Mouse (Mus musculus) spleen, postnatal 14 days (tissue): ENCODE data around the gene Ocm.
"Not testable (repeated sequence)": the region's sequence is repeated elsewhere in the genome, so short reads cannot be mapped to it uniquely, and the experiment has no call there.

Source experiments
- DNase-seq, 2 experiments: peaks; one replicate each; pipeline ENCODE4 v3.0.0; 2021 to 2022; ENCODE audit warnings: low spot score in 2 of 2

The Ocm gene

DNA sequence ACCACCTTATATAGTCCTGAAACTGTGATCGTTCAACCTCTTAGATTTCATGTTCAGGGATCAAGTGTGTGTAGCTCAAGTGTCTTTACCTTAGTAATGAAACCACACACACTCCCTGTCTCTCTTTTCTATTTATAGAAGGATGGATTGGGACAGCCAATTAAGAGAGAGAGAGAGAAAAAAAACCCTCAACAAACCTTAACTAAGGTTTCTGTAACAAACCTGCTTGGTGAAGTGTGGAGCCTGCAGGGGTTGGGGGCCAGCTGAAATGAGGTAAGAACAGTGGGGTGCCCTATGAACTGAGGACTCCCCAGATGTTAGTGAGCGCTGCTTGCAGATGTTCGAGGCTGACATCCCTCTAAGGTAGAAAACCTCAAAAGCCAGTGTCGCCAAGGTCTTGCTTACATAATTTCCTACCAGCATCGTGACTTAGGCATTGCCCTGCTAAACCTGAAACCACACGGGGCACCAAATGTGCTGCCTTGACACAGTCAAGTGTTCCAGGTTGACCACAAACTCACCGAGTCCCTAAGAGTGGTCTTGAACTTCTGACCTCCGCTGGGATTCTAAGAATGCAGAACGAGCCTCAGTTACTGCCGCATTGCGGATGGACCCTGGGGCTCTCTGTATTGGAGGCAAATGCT is at the start of gene Ocm:
Gene Ocm, minus strand, starts transcription at position 51 of the 644 bp plus-strand sequence.
- no peak for DNase-seq

DNA sequence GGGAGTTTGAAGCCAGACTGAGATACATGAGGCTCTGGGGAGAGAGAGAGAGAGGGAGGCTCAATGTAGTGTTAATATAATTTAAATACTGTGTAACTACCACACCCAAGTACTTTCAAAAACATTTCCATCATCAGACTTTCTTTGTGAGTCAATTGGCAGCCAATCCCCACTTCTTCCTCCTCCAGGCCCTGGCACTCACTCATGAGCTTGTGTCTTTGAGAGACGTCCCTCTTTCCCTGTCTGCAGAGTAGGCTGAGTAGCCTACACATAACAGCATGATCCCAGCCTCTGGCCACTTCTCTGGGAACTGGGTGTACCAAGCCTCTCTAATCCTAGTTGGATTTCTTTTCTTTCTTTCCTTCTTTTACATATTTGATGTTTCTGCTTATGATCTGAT is 44.8 kb upstream of the Ocm start:
- no peak for DNase-seq

DNA sequence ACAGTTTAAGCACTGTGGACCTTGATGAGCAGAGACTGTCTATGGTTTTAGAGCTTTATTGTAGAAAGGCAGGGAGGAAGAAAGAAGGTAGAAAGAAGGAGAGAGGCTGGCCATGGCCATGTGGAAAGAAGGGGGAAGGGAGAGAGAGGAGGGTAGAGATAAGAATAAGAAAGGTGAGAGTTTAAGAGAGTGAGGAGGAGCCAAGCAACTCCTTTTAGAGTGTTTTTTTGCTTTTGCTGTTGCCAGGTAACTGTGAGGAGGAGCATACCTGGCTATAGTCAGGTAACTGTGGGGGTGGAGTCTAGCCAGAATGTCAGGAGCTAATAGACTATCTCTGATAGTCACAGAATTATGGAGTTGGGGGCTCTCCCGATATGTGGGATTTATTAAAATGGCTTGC is 43.6 kb upstream of the Ocm start:
- DNase-seq = no peak

DNA sequence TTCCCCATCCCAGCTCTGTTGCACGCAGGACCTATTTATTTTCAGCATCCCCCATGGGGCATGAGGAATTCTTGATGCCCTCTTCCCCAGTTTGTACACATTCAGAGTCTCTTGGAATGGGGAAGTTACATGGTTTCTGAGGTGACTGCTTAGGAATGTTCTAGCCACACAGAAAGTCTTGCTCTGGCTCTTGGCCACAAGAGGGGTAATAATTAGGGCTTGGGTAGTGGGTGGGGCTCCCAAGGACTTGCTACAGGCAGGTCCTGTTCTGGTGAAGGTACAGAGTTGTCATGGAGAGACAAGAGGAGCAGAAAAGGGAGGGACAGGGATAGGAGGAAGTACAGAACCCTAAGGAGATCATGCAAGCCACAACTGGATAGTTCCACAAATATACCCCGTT is 39.6 kb upstream of the Ocm start:
- no peak for DNase-seq

DNA sequence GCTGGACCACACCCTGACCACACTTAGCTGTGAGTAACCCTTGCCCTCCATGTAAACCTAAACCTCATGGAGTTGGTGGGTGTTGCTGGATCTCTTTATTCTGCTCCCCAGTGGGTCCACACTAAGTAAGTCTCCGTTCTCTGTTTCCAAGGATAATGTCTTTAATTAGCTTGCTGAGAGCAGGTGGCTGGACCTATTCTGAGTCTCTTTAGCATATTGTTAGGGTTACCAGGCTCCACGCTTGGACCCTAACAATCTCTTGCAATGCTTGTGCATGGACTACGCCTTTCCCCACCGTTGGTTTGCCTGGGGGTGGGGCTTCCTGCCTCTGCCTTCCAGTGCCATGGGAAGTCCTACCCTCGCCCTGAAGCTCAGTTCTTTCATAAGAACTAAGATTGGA is 37.6 kb upstream of the Ocm start:
- DNase-seq = no peak

DNA sequence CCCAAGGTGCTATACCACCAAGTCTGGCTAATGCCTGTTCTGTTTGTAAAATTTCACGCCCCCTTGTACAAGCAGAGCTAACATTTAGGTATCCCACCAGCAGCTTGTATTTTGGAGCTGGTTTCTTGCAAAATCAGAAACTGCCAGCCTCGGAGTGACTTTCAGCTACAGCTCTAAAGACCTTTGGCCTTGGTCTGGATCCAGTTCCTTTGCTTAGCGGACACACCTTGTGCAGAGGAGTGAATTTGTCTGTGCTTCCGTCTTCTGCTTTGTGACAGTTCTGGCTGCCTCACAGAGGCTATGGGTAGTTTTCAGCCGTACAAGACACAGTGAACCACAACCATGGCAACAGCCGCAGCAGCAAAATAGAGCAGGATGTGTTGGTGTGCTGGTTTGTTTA is 27.9 kb upstream of the Ocm start:
- DNase-seq = no peak

DNA sequence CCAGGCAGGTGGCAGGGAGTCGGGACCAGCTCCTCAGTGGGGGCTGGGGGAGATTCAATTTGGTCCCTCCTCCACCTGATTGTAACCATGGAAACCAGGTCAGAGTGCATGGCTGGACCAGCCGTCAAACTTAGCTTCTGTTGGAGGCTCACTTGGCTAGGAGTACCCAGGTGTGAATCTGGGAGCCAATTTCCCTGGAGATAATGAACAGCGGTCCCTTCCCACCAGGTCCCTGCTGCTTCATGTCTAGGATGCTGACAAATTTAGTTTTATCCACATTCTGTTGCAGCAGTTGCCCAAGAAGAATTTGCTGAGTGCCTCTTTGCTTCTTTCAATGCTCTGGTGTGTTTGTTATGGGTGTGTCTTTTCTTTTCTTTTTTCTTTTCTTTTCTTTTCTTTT is 27.0 kb upstream of the Ocm start:
- DNase-seq = no peak

DNA sequence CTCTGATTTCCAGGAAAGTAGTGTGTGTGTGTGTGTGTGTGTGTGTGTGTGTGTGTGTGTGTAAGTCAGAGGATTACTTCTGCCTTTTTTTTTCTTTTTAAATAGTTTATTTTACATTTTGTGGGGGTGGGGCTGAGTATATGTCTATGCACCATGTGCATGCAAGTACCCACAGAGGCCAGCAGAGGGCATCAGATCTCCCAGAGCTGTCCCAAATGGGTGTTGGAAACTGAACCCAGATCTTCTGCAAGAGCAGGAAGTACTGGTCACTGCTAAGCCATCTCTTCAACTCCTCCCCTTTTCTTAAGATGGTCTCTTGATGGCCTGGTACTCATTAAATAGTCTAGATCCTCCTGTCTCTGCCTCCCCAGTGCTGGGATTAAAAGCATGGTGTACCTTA is 24.8 kb upstream of the Ocm start:
- DNase-seq = no peak

DNA sequence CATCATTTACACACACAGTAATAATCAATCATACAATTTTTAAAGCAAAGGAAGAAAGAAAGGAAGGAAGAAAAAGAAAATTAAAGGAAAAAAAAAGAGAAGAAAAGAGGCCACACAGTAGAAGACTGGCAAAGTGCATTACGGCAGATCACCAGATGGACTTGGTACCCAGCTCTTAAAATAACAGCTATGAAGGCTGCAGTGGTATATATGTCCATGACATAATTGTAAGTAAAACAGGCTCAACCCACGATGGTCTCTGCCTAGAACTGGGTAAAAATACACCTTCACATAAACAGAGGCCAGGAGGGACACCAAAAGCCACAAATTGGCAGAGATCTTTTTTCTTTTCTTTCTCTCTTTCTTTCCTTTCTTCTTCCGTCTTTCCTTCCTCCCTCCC is 23.4 kb upstream of the Ocm start:
- no peak for DNase-seq

DNA sequence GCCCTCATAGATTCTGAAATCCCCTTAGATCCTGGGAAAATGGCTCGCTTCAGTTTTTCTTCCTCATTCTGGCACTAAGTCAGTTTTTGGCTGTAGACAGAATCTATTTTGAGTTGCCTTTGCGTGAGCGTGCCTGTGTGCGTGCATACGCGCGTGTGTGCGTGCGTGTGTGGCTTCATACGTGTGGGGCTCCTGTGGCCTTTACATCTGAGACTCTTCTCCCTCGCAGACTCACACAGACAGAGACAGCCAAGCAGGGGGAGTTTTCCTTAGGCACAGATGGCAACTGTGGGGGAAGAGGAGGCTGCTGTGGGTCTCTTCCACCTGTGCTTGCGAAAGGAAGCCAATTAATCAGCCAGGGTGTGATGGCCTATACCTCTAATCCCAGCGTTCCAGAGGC is 20.9 kb upstream of the Ocm start:
- no peak for DNase-seq

DNA sequence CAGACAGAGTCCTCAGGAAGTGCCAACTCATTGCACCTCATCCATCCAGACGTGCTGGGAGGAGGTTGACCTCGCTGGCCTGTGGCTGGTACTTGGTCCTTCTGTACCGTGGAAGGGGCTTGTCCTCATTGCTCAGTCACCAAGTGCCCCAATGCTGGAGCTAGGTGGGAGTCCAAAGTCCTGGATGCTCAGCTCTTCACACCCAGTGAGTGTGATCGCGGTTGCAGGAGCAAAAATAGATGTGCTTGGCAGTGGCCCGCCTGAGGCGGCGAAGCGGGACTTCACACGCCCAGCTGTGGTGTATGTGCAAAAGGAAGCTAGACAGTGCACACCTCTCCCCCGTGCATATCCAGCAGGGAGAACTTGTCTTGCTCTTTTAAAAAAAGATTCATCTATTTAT is 16.7 kb upstream of the Ocm start:
- DNase-seq = no peak

DNA sequence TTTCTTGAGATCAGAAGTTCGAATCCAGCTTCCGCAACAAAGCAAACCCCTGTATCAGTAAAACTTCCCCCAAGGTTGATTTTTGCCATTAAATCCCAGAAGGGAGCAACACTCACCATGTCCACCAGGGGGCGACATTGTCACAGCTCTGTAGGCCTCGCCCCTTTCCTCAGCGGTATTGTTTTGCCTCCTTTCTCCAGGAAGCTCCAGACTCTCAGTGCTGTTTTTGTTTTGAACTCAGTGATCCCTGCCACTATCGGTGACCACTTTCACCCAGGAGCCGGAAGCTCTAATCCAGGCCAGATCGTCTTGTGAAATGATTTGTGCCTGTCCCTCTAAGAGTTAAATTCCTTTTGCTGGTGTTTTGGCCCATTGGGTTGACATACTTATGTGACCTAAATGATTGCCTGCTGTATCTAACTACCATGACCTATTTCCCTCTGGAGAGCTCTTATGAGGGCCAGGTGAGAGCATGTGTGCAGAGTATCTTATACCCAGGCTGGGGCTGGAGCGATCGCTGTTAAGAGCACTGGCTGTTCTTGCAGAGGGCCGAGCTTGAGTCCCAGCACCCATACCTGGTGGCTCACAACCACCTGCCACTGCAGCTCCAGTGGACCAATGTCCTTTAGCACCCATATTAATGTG is 14.4 kb upstream of the Ocm start:
- DNase-seq = peak; percentile 43 to 68

DNA sequence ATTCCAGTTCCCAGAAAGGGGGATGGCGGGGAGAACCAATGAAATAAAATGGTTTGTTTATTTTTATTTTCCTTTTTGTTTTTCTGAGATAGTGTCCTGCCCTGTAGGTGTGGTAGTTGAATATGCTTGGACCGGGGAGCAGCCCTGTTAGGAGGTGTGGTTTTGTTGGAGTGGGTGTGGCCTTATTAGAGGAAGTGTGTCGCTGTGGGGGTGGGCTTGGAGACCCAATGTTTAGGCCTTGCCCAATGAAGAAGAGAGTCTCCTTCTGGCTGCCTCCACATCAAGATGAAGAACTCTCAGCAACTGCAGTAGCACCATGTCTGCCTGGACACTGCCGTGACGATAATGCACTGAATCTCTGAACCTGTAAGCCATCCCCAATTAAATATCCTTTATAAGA is 13.4 kb upstream of the Ocm start:
- DNase-seq = no peak

DNA sequence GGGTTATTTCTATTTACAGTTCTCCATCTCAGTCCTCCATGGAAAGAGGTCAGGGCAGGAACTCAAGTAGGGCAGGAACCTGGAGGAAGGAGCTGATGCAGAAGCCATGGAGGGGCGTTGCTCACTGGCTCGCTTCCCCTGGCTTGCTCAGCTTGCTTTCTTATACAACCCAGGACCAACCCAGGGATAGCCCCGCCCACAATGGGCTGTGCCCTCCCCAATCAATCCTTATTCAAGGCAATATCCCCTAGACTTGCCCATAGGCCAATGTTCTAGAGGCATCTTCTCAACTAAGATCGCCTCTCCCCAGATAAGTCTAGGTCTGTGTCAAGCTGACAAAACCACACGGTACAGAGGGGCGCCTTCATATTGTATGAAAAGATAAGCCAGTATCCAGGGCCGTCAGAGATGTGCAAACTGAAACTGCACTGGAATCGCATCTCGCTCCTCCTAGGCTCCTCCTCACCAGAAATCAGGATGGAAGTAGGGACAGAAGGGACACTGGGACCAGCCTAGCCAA is 12.7 kb upstream of the Ocm start:
- DNase-seq = no peak

DNA sequence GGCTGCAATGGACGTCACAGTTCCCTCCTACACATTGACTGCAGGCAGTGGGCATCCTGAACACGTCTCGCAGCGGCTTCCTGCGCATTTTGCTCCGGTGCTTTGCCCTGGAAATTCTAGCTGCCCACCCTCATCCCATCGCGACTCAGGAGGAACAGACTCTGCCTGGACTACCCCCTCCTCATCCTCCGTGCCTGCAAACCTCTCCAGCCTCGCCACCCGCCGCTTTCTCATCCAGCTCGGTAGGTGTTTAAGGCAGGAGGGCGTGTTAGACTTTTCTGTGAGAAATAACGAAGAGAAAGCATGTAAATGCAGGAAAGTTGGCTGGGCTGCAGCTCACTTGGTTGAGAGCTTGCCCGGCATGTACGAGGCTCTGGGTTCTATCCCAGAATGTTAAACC is 10.5 kb upstream of the Ocm start:
- DNase-seq = no peak

DNA sequence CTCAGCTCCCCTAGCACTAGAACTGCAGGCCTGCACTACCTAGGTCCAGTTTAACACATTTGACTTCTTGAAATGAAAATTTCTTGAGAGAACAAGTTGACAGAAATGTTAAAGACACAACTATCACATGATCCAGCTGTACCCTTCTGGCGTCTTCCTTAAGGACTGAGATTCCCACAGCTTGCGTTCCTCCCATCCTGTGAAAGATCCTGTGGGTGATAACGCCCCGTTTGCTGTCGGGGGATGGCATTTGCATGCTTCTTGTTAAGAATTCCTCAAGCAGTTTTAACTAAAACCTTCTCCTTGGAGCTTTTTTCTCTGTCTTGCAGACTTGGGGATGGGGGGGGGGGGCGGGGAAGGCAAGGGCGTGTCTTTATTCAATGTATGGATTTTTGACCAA is 8.1 kb upstream of the Ocm start:
- DNase-seq = no peak

DNA sequence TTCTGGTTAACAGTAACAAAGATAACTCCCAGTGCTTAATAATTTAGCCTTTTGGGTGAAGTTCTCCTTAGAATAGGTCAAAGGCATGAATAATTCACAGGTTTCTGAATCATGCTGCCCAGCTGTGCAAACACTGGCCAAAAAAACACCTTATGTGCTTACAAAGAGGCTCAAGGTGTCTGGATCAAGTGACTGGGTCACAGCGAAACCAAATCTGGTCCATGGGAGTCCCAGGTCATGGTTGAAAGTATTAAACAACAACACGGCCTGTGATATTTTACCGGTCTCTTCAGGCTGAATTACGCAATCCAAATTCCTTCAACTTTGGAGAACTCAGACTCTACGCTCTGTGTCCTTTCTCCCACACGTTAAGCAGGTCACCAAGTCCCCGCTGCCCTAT is 6.0 kb upstream of the Ocm start:
- DNase-seq = no peak

DNA sequence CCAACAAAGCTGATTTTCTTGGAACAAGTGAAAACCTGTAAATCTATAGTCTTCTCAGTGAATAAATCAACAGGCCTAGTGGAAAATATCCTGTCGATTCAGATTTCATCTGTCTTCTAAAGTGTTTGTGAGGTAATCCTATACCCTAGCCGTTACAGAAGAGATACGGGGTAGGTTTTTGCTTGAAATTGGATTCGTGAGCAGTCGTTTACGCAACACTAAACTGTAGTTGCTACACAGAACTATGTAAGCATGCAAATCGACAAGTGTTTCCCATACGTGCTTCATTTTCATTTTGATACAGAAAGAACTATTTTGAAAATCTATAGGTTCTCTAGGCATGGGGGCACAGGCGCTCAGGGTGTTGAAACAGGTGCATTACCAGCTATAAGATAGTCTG is 10.6 kb downstream of the Ocm start:
- DNase-seq = no peak

DNA sequence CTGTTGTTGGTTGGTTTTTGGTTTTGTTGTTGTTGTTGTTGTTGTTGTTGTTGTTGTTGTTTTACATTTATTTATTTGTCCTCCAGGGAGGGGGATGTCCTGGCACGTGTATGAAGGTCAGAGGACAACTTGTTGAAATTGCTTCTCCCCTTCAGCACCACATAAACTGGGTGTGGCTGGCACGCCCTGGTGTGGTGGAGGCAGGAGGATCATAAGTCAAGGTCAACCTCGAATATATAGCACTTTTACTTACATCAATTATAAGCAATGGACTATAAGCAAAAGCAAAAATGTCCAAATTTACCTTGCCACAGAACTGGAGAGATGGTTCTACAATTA is 11.2 kb downstream of the Ocm start:
- DNase-seq = no peak

DNA sequence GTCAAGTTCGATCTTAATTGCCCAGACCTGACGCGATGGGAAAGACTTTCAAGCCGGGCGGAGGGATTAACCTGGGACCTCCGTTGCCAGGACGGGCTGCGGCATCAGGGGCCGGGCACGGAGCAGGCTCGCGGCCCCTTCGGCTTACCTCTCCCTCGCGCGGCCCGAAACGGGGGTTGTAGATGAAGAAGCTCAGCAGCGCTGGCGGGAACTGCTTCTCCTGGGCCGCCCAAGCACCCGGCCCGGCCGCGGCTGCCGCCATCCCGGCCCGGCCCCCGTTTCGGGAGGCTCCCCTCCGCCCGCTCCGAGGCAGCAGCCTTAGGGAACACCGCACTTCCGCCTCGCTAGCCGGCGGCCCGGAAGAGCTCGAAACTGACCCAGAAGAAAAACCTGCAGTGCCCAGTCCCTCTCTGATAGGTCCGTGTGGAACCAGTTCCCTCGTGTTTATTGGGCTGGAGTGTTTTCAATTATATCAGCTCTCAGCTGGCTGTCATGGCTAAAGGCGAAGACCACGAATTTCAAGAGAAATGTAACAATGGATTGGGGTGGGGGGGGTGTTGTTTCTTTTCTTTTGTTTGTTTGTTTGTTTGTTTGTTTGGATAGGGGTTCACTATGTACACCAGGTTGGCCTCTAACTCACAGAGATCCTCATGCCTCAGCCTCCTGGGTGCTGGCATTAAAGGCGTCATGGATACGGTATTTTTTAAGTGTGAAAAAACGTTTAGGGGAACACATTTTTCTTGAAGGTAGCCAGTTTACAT is 11.7 kb downstream of the Ocm start, which contains the start of gene Ccz1:
Gene Ccz1, minus strand, starts transcription at position 327 of the 761 bp plus-strand sequence.
- peak; percentile 46 to 68 for DNase-seq

DNA sequence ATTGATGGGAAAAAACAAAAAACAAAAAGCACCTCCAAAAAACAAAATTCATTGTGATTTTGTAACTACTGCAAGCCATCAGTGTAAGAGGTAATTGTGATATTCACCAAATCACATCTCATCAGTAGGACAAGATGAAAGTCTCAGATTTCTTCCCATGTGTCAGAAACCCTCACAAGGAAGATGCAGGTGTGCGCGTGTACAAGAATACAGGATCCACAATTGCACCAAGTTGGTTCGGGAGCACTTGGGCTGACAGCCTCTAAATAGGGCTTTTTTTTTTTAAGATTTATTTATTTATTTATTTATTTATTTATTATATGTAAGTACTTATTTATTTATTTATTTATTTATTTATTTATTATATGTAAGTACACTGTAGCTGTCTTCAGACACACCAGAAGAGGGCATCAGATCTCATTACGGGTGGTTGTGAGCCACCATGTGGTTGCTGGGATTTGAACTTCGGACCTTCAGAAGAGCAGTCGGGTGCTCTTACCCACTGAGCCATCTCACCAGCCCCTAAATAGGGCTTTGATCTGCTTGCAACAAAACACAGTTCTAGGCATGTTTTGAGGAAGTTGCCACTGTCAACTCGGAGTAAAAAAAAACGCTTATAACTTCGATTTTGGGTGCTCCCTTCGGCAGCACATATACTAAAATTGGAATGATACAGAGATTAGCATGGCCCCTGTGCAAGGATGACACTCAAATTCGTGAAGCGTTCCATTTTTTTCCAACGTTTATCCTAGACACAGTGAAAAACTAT is 12.9 kb downstream of the Ocm start:
- DNase-seq = not testable (repeated sequence)

DNA sequence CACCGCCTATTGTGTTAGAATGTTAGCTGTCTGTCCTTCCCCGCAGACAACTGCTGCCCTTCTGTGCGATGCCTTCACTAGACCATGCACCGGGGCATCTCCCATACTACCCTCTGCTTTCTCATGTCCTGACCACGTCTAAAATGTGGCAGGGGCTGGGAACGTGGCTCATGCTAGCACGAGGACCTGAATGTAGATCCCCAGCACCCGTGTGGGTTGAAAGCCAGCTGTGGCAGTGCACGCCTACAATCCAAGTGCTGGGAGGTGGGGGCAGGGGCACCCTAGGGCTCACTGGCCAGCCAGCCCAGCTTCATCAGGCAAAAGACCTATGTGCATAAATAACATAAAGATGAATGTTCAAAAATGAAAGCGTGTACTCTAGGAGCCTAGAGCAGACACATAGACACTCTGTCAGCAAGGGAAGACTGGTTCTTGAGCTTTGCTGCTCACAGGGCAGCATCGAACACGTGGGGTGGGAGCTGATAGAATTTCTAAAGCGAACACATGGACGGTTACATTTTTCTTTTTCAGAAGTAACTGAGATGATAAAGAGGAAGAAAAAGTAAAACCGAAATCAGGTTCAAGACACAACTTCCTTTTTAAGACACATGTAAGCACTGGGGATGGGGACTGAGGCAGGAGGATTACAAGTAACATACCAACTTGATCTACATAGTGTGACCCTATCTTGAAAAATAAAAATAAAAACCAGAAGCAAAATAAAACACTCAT is 23.8 kb downstream of the Ocm start:
- no peak for DNase-seq
